ENCODE assay signal across 22 mouse cellular contexts in the genomic region with DNA sequence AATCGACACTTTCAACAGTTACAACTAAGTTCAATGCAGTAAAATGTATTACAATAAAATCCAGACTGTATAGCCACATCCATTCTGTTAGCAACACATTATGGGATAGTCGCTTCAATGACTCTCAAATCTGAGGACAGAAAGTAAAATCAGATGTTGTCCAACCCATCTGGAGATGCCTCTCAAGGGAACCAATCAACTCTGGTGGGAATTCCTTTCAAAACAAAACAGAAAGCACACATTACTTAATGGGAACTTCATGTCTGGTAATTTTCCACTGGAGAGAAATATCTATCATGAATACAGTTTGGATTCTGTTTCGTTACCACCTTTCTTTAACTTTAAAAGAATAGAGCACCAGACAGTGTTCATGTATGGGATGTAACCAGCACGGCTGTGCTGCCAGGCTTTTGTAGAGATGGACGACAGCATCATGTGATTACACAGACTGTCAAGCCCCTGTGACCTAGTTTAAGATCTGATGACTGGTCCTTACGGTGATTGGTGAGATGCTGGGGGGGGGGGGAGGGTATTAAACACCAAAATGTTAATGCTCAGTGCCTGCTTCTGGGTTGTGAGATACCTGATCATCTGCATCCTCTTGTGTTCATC. TPM values are rescaled to one million over a fixed set of nuclear protein-coding genes. Genes with fewer than 3 reads are reported as not detected.
DNase-seq lines count a peak whose midpoint lies in the region; ATAC-seq and TF ChIP-seq lines count a peak whose summit lies in the region.
"Had no signal": no experiment of that assay in that cellular context is flagged by ENCODE, and none has a peak within 500 bp of the region (broad histone marks: within the 10 kb centered on the region; RNA-seq: fewer than 3 reads in every experiment).

No protein-coding gene starts in this region.

- no peak overlapping the region for H3K4me2 ChIP-seq in heart, embryonic 12.5 days
- H3K4me2 ChIP-seq: embryonic facial prominence, embryonic 13.5 days; hindbrain, embryonic 12.5 days; limb, embryonic 15.5 days; liver, embryonic 15.5 days; midbrain, embryonic 12.5 days; neural tube, embryonic 12.5 days had no signal

- no peak overlapping the region for H3K9ac ChIP-seq in heart, adult 2 months (ENCODE audit: low read depth, low read length)
- H3K9ac ChIP-seq in heart, embryonic 12.5 days = no peak overlapping the region
- H3K9ac ChIP-seq: embryonic facial prominence, embryonic 13.5 days; hindbrain, embryonic 12.5 days; limb, embryonic 15.5 days; liver, embryonic 15.5 days; midbrain, embryonic 12.5 days; neural tube, embryonic 12.5 days had no signal

- no peak for DNase-seq in heart, adult 2 months
- no peak for DNase-seq in heart, postnatal 4 days
- peak; percentile 39 for DNase-seq in NIH3T3 (ENCODE audit: low read depth)
- peak; percentile 44 for DNase-seq in retina, postnatal 1 day
- no peak for DNase-seq in spleen, postnatal 14 days (ENCODE audit: low spot score in 2 of 2)
- DNase-seq: adrenal gland, postnatal 10 days; cerebellum, postnatal 14 days; gastrocnemius, postnatal 14 days; kidney, adult 8-10 months; kidney, postnatal 14 days; lung, postnatal 10 days; spleen, adult 18-20 months; thymus, postnatal 4 days had no signal

- peaks cover 34% of the 10 kb centered on the region for H3K4me1 ChIP-seq in heart, adult 2 months (ENCODE audit: control insufficient read depth, insufficient read depth, low read length)
- peaks cover 51% of the 10 kb centered on the region for H3K4me1 ChIP-seq in heart, embryonic 12.5 days (replicated peaks)
- H3K4me1 ChIP-seq: liver, embryonic 15.5 days; midbrain, embryonic 12.5 days had no signal

- no peak for TF ChIP-seq POLR2A in heart, adult 2 months (IDR thresholded peaks at IDR 0.05; ENCODE audit: insufficient read depth, low read depth, low read length)

- peaks cover 8% of the 10 kb centered on the region for H3K79me2 ChIP-seq in heart, adult 2 months (replicated peaks; ENCODE audit: control insufficient read depth, insufficient read depth, low read length)

- no peak for TF ChIP-seq CTCF in heart, adult 2 months (IDR thresholded peaks at IDR 0.05)

- H3K9me3 ChIP-seq in heart, embryonic 12.5 days (replicated peaks) = no peaks in the 10 kb centered on the region
- H3K9me3 ChIP-seq: embryonic facial prominence, embryonic 13.5 days; hindbrain, embryonic 12.5 days; limb, embryonic 15.5 days; liver, embryonic 15.5 days; midbrain, embryonic 12.5 days; neural tube, embryonic 12.5 days had no signal

- no peaks in the 10 kb centered on the region for H3K27me3 ChIP-seq in heart, adult 2 months (ENCODE audit: control insufficient read depth, insufficient read depth, low read length)
- no peaks in the 10 kb centered on the region for H3K27me3 ChIP-seq in heart, embryonic 12.5 days (replicated peaks)
- H3K27me3 ChIP-seq: embryonic facial prominence, embryonic 13.5 days; hindbrain, embryonic 12.5 days; limb, embryonic 15.5 days; liver, embryonic 15.5 days; midbrain, embryonic 12.5 days; neural tube, embryonic 12.5 days had no signal

- WGBS in heart, adult 2 months = 21% methylated on average over 6 of the region's 6 CpGs
- WGBS in heart, embryonic 12.5 days = 67% methylated on average over 6 of the region's 6 CpGs

- intact Hi-C loops in heart, adult 2 months (cut with DNase I) = loop anchor here (2.0 kb wide), 1 partner anchor 28 kb away; no protein-coding TSS in a partner anchor

- H3K27ac ChIP-seq in heart, adult 2 months = peak overlapping the region; percentile 87
- peak overlapping the region; percentile 95 for H3K27ac ChIP-seq in heart, embryonic 12.5 days (ENCODE audit: poor library complexity, severe bottlenecking)
- H3K27ac ChIP-seq: embryonic facial prominence, embryonic 13.5 days; hindbrain, embryonic 12.5 days; limb, embryonic 15.5 days; liver, embryonic 15.5 days; midbrain, embryonic 12.5 days; neural tube, embryonic 12.5 days had no signal

- no peak for ATAC-seq in heart, embryonic 12.5 days (ENCODE audit: insufficient number of reproducible peaks, low FRiP score)
- no peak for ATAC-seq in activated CD4-positive, CD25-positive, alpha-beta regulatory T cell, adult 4 months
- ATAC-seq: inflammation-experienced regulatory T-cells, adult 6 months had no signal

- no peak overlapping the region for H3K4me3 ChIP-seq in heart, adult 2 months
- H3K4me3 ChIP-seq in heart, embryonic 12.5 days = no peak overlapping the region
- H3K4me3 ChIP-seq: embryonic facial prominence, embryonic 13.5 days; hindbrain, embryonic 12.5 days; limb, embryonic 15.5 days; liver, embryonic 15.5 days; midbrain, embryonic 12.5 days; neural tube, embryonic 12.5 days had no signal

- peaks cover 68% of the 10 kb centered on the region for H3K36me3 ChIP-seq in heart, adult 2 months (ENCODE audit: control insufficient read depth, insufficient read depth, low read length)
- H3K36me3 ChIP-seq in heart, embryonic 12.5 days = peaks cover 14% of the 10 kb centered on the region
- H3K36me3 ChIP-seq: embryonic facial prominence, embryonic 13.5 days; hindbrain, embryonic 12.5 days; liver, embryonic 15.5 days; midbrain, embryonic 12.5 days had no signal

- TF ChIP-seq EP300 in heart, adult 2 months (IDR thresholded peaks at IDR 0.05; ENCODE audit: insufficient read depth, low read depth, low read length) = no peak

RNA-seq across cellular contexts. Expression of gene Sptbn1, which starts 9.1 kb away (rescaled TPM):
- 100 to 1,000 TPM; 509 to 570 TPM for total RNA-seq in heart, adult 2 months (2021)
- polyA plus RNA-seq in heart, adult 2 months (2012; rRNA removed) = 169 and 246 TPM in 2 replicates
- 100 to 1,000 TPM; 571 to 581 TPM for total RNA-seq in heart, postnatal 4 days (2021)
- 188 and 194 TPM in 2 replicates for polyA plus RNA-seq in heart, embryonic 12.5 days (2016; fragmentation: Nextera tagmentation; extraction: Ambion mirVana)
- polyA plus RNA-seq in activated CD4-positive, CD25-positive, alpha-beta regulatory T cell, adult 4 months (2017; shearing (Covaris generic)) = 10 to 100 TPM; 96.3 to 98.1 TPM

Comparison
In these comparisons a context has a peak if more than half of its experiments do, and no peak if none do; other contexts are left out.
1. DNase-seq: peak in NIH3T3 (single experiment) and retina, postnatal 1 day (single experiment); none in heart, adult 2 months (0 of 2), heart, postnatal 4 days (single experiment) and spleen, postnatal 14 days (0 of 2).